Mouse (Mus musculus): ENCODE data around the gene Smco4.

DNA sequence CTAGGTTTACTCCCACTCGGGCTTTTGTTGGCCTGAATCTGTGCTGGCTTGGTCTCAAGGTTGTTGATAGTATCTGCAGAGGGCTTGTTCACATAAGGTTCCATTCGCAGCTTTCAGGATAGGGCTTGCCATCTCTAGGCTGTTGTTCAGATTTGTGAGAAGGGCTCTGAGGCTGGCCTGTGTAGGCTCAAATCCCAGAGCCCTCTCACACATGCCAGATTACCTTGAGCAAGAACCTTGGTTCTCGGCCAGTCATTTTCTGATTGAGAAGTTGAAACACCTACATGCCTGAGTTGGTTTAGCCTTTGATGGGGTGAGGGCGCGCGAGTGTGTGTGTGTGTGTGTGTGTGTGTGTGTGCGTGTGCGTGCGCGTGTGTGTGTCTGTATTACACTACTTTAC is 29.1 kb downstream of the Smco4 start:
- TF ChIP-seq CTCF (IDR thresholded peaks at IDR 0.05; ENCODE audit: low read depth, low read length) (no peak), POLR2AphosphoS5 (IDR thresholded peaks at IDR 0.05; ENCODE audit: insufficient replicate concordance, low read depth, low read length) (no peak)
